Mouse (Mus musculus) hindbrain, embryonic 16.5 days (tissue): ENCODE measurements at regions not wholly inside any gene's neighbourhood (a gene's known extent, or its start where the extent isn't known, plus 50 kb on each side); places are given as distances from the start of the nearest gene placed in this dataset.

Experiments
- ATAC-seq: fragments of 200-750 bp; cut with Nextera tagmentation; 2 replicates; pipeline ENCODE4 v1.8.0; 2017; ENCODE audit warnings: moderate TSS enrichment, moderate library complexity
- H3K27ac ChIP-seq: fragments of 300-500 bp; sonication (generic); 2 replicates; pipeline ENCODE4 v1.5.1; 2014; ENCODE audit warnings: low read depth, mild to moderate bottlenecking, control low read depth, low read length, moderate library complexity
- H3K27me3 ChIP-seq: fragments of 300-500 bp; sonication (generic); replicated peaks from 2 replicates; pipeline ENCODE4 v1.6.1; 2014; ENCODE audit warnings: low read length; ENCODE audit not compliant: control insufficient read depth, insufficient read depth
- H3K36me3 ChIP-seq: fragments of 300-500 bp; sonication (generic); 2 replicates; pipeline ENCODE4 v1.6.1; 2014; ENCODE audit warnings: mild to moderate bottlenecking, low read length, moderate library complexity, mixed read lengths; ENCODE audit not compliant: control insufficient read depth, insufficient read depth
- H3K4me1 ChIP-seq: fragments of 300-500 bp; sonication (generic); 2 replicates; pipeline ENCODE4 v1.6.1; 2014; ENCODE audit warnings: low read depth, low read length; ENCODE audit not compliant: control insufficient read depth, insufficient read depth
- H3K4me2 ChIP-seq: fragments of 300-500 bp; sonication (generic); 2 replicates; pipeline ENCODE4 v1.6.1; 2014; ENCODE audit warnings: mild to moderate bottlenecking, low read length, control low read depth, moderate library complexity
- H3K4me3 ChIP-seq: fragments of 300-500 bp; sonication (generic); 2 replicates; pipeline ENCODE4 v1.5.1; 2014; ENCODE audit warnings: mild to moderate bottlenecking, low read length, control low read depth, moderate library complexity
- H3K9ac ChIP-seq: fragments of 300-500 bp; sonication (generic); 2 replicates; pipeline ENCODE4 v1.6.1; 2014; ENCODE audit warnings: low read depth, mild to moderate bottlenecking, control low read depth, low read length, moderate library complexity
- H3K9me3 ChIP-seq: fragments of 300-500 bp; sonication (generic); 2 replicates; pipeline ENCODE4 v1.6.1; 2014; ENCODE audit warnings: mild to moderate bottlenecking, low read length, moderate library complexity; ENCODE audit not compliant: control insufficient read depth
- WGBS: fragments of 180-500 bp; shearing (Covaris S2); extraction: QIAGEN DNeasy Blood & Tissue Kit; methylation state at CpG from one replicate; pipeline ENCODE4 v1.1.7; 2014; 5-methylcytosine and 5-hydroxymethylcytosine counted together

DNA sequence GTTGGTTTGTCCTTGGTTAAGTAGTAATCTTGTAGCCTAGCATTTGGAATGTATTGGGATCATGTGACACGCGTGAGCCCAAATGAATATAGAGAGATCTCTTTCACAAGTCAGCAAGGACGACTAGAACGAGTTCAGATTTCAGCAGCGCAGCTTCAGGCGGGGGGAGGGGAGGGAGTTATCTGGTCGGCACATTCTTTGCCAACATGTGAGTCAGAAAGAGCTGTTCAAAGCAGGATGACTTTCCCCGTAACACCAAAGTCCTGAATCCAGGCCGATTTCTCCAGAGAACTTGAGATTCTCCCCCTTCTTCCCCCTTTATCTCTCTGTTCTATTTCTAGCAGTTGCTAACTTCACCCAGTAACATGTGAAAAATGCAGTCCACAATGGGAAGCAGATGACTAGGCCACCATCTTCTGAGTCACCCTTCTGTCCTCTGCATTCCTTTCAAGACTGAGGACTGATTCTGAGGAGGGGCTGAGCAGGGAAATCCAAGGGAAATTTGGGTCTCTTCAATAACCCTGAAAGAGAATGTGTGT is 155.1 kb downstream of the En1 start:
- Histone ChIP-seq H3K27ac (no peak overlapping the region), H3K9me3 (no peaks in the 10 kb centered on the region), H3K4me2 (no peak overlapping the region), H3K36me3 (no peaks in the 10 kb centered on the region), H3K4me1 (no peaks in the 10 kb centered on the region), H3K27me3 (no peaks in the 10 kb centered on the region), H3K4me3 (no peak overlapping the region), H3K9ac (no peak overlapping the region)
- ATAC-seq = no peak
- 54% methylated on average over 9 of the region's 9 CpGs for WGBS

GRCm38 (mm10) chr1:120758172-120758571 is 156.0 kb downstream of the En1 start:
- WGBS = 63% methylated on average over 7 of the region's 7 CpGs
- Histone ChIP-seq H3K27me3 (no peaks in the 10 kb centered on the region), H3K9ac (no peak overlapping the region), H3K9me3 (no peaks in the 10 kb centered on the region), H3K27ac (no peak overlapping the region), H3K4me2 (no peak overlapping the region), H3K36me3 (no peaks in the 10 kb centered on the region), H3K4me1 (no peaks in the 10 kb centered on the region), H3K4me3 (no peak overlapping the region)
- ATAC-seq = no peak

DNA sequence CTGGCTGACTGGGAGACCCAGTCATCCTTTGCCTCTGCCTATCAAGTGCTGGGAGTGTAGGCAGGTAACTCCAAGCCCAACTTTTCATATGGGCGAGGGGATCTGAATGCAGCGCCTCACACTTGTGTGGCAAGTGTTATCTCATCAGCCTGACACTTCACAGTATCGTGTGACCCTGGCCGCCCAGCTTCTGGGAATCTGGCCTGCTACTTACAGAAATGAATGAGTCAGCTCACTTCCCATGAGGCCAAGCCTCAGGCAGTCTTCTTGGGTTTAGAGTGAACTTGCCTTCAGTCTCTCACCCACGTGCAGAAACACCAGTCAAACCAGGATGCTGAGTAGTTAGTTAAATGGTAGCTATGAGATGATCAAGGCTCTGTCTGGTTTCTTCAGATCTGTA is 156.5 kb downstream of the En1 start:
- H3K9me3 ChIP-seq = no peaks in the 10 kb centered on the region
- H3K4me1 ChIP-seq = no peaks in the 10 kb centered on the region
- no peak for ATAC-seq
- H3K36me3 ChIP-seq = no peaks in the 10 kb centered on the region
- no peak overlapping the region for H3K27ac ChIP-seq
- no peaks in the 10 kb centered on the region for H3K27me3 ChIP-seq
- 85% methylated on average over 5 of the region's 5 CpGs for WGBS
- no peak overlapping the region for H3K4me3 ChIP-seq
- H3K4me2 ChIP-seq = no peak overlapping the region
- H3K9ac ChIP-seq = no peak overlapping the region

DNA sequence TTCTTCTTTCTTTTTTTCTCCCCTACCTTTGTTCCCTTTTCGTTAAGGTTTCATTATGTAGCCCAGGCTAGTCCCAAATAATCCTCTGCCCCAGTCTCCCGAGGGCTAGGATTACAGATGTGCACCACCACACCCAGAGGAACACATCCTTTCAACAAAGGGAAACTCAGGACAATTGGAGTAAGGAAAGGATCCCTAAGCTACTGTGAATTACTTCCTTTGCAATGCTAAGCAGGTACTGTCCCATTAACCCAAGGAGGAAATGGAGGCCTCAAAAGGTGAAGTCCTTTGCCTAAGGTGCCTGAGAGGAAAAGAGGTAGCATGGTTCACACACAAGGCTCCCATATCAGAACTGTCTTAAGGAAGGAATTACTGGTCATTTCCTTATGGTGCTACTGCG is 157.2 kb downstream of the En1 start:
- no peak overlapping the region for H3K27ac ChIP-seq
- WGBS = 75% methylated on average over 3 of the region's 3 CpGs
- no peak for ATAC-seq

GRCm38 (mm10) chr1:120761364-120761763 is 159.1 kb downstream of the En1 start:
- Histone ChIP-seq H3K4me3 (no peak overlapping the region), H3K9me3 (no peaks in the 10 kb centered on the region), H3K36me3 (no peaks in the 10 kb centered on the region), H3K27me3 (no peaks in the 10 kb centered on the region), H3K4me2 (no peak overlapping the region), H3K27ac (no peak overlapping the region), H3K9ac (no peak overlapping the region), H3K4me1 (no peaks in the 10 kb centered on the region)
- ATAC-seq = no peak
- WGBS = 82% methylated on average over 9 of the region's 9 CpGs

More for the DNA sequence above, 157.2 kb downstream of the En1 start:
- Histone ChIP-seq H3K4me3 (no peak overlapping the region), H3K4me1 (no peaks in the 10 kb centered on the region), H3K27me3 (no peaks in the 10 kb centered on the region), H3K36me3 (no peaks in the 10 kb centered on the region), H3K4me2 (no peak overlapping the region), H3K9me3 (no peaks in the 10 kb centered on the region), H3K9ac (no peak overlapping the region)

DNA sequence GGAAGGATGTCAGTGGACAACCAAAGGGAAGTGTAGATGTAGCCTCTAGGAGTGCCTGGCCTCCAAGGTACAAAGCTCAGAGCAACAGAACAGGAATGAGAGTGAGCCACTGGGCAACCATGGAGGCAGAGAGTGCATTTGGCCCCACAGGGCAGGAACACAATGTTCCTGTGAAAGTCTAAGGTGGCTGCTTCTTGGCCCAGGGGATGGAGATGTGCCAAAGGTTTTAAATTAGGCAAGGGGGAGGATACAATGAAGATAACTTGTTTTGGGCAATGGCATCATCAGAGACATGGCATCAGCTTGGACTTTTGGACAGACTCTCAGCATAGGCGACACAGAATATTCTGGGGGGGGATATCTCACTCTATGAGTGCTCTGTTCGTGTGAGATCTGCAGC is 160.3 kb downstream of the En1 start:
- 93% methylated on average over 2 of the region's 2 CpGs for WGBS
- no peaks in the 10 kb centered on the region for H3K9me3 ChIP-seq
- H3K9ac ChIP-seq = no peak overlapping the region
- no peak for ATAC-seq
- no peak overlapping the region for H3K27ac ChIP-seq
- no peaks in the 10 kb centered on the region for H3K4me1 ChIP-seq
- no peak overlapping the region for H3K4me2 ChIP-seq
- H3K36me3 ChIP-seq = no peaks in the 10 kb centered on the region
- no peaks in the 10 kb centered on the region for H3K27me3 ChIP-seq
- H3K4me3 ChIP-seq = no peak overlapping the region

- no peak overlapping the region for H3K27ac ChIP-seq
- H3K9ac ChIP-seq = no peak overlapping the region
- H3K27me3 ChIP-seq = no peaks in the 10 kb centered on the region
- H3K9me3 ChIP-seq = no peaks in the 10 kb centered on the region
- no peaks in the 10 kb centered on the region for H3K4me1 ChIP-seq
- ATAC-seq = no peak
- no peak overlapping the region for H3K4me3 ChIP-seq
- H3K4me2 ChIP-seq = no peak overlapping the region
- whole genome bisulfite sequencing = 50% methylated on average over 4 of the region's 4 CpGs
- H3K36me3 ChIP-seq = no peaks in the 10 kb centered on the region
These were observed 160.8 kb downstream of the En1 start for GRCm38 (mm10) chr1:120762921-120763595.

DNA sequence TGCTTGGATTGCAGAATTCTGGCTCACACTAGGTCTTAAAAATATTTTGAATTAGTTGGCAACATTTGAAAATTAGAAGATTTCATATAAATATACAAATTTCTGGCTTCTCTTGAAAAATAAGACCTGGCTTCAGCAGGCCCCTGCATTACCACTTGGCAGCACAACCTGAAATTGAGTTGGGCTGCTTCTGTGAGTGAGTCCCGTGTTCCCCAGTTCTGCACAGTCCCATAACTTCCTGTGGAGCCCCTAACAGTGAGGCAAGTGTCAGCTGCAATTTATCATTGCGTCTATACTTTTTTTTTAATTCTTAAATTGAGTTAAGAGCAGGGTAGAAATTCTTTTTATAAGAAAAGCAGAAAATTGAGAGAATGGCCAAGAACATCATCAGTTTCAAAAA is 164.8 kb downstream of the En1 start:
- no peak overlapping the region for H3K4me3 ChIP-seq
- no peaks in the 10 kb centered on the region for H3K36me3 ChIP-seq
- H3K4me2 ChIP-seq = no peak overlapping the region
- no peak overlapping the region for H3K9ac ChIP-seq
- no peaks in the 10 kb centered on the region for H3K9me3 ChIP-seq
- no peak overlapping the region for H3K27ac ChIP-seq
- no peaks in the 10 kb centered on the region for H3K4me1 ChIP-seq
- WGBS = 78% methylated on average over 2 of the region's 2 CpGs
- no peaks in the 10 kb centered on the region for H3K27me3 ChIP-seq
- ATAC-seq = no peak

DNA sequence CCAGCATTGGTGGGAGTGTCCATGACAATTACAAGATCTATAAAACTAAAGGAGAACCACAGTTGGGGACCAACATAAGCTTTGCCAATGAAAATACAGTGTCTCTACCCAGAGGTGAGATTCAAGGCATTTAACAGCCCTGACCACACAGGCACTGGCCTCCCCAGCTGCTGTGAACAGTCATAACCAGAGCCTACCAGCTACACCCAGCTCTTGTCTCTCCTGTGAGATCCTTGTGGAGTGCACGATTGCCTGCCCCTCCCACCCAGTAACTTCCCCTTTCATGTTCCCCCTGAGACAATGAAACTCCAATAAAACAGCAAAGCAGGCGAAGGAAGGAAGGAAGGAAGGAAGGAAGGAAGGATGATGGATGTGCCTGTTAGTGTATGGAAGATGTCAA is 169.1 kb downstream of the En1 start:
- Histone ChIP-seq H3K4me3 (no peak overlapping the region), H3K36me3 (no peaks in the 10 kb centered on the region), H3K4me2 (no peak overlapping the region), H3K27ac (no peak overlapping the region), H3K27me3 (no peaks in the 10 kb centered on the region), H3K9ac (no peak overlapping the region), H3K4me1 (no peaks in the 10 kb centered on the region), H3K9me3 (no peaks in the 10 kb centered on the region)
- ATAC-seq = no peak
- WGBS = 59% methylated on average over 2 of the region's 2 CpGs
